Mouse (Mus musculus): ENCODE measurements around the gene Anp32b.

GRCm38 (mm10) chr4:46475101-46475500, 24.4 kb downstream of the Anp32b start:
- TF ChIP-seq CTCF (IDR thresholded peaks at IDR 0.05; ENCODE audit: control insufficient read depth, insufficient read depth, insufficient read length) (no peak), USF1 (IDR thresholded peaks at IDR 0.05; ENCODE audit: low read depth) (no peak), MAX (IDR thresholded peaks at IDR 0.05) (no peak)
